Mouse (Mus musculus) erythroblast, embryonic 14.5 days (primary cell): ENCODE data around the gene Tigar. TPM values are rescaled to one million over a fixed set of nuclear protein-coding genes. Genes with fewer than 3 reads are reported as not detected.

Experiments used
- H3K27me3 ChIP-seq: 2 replicates; pipeline ENCODE4 v1.6.1; 2012; ENCODE audit warnings: inconsistent platforms; ENCODE audit not compliant: control insufficient read depth
- H3K36me3 ChIP-seq: 2 replicates; pipeline ENCODE4 v1.6.1; 2012; ENCODE audit warnings: mild to moderate bottlenecking, inconsistent platforms; ENCODE audit not compliant: control insufficient read depth
- H3K4me1 ChIP-seq: 2 replicates; pipeline ENCODE4 v1.6.1; 2012; ENCODE audit warnings: inconsistent platforms; ENCODE audit not compliant: control insufficient read depth
- H3K4me3 ChIP-seq: replicated peaks from 2 replicates; pipeline ENCODE3; 2012; ENCODE audit warnings: moderate library complexity, mild to moderate bottlenecking, inconsistent platforms
- H3K9me3 ChIP-seq: 2 replicates; pipeline ENCODE4 v1.6.1; 2012; ENCODE audit warnings: low read length, inconsistent platforms, mixed read lengths; ENCODE audit not compliant: control insufficient read depth
- GATA1 ChIP-seq: IDR thresholded peaks from 2 replicates; pipeline ENCODE4 v1.6.1; 2012; ENCODE audit warnings: low read length, inconsistent platforms, mixed read lengths
- TAL1 ChIP-seq: IDR thresholded peaks from 3 replicates; pipeline ENCODE4 v1.6.1; 2012; ENCODE audit warnings: low read length, inconsistent platforms, mixed read lengths
- polyA plus RNA-seq: library from polyadenylated mRNA; stranded (reverse); fragments of >175 nt; gene quantifications from 2 replicates; pipeline ENCODE4 v1.2.3, GENCODE M21; 2012

Tigar gene
- polyA plus RNA-seq, 1 experiment: not detected

DNA sequence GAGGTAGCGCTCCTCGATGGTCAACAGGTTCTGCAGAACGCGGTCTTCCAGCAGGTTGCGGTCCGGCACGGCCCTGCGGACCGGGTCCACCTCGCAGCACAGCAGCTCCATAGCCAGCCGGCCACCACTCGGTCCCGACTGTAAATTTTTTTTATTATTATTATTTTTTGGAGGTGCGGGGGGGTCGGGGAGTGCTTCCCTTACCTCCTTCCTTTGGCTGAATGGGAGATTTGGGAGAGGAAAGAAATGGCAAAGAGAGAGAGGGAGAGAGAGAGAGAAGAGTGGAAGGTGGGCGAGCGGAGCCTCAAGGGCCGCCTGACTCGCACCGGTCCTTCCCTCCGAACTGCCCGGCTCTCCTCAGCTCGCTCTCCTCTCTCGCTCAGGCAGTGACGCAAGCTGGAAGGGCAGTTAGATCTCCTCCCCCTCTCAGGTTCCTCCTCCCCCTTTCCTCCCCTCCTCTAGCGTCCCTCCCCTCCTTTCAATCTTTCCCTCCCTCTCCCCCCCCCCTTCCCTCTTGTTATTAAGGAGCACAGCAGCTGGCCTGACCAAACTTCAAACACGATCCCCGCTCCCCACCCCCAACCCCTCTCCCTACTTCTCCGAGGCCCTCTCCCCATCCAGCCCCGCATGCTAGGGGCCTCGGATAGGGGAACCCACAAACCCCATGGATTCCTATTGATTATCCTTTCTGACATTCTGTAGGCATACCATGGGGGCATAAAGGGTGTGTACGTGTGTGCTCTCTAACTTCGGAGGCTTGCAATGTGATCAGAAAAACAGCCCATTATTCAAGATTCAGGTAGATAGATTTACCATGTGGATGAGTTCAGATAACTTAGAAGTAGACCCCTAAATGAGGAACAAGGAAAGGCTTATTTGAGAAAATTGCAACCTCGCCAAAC, 41.6 kb upstream of the Tigar start:
- H3K4me3 ChIP-seq: peak overlapping the region; percentile 63
- peaks cover 43% of the 10 kb centered on the region for H3K4me1 ChIP-seq
- no peaks in the 10 kb centered on the region for H3K36me3 ChIP-seq
- H3K27me3 ChIP-seq: peaks cover 85% of the 10 kb centered on the region
- H3K9me3 ChIP-seq: peaks cover 12% of the 10 kb centered on the region; the same call in 1 of the 2 replicates
- TF ChIP-seq GATA1 (no peak), TAL1 (no peak)

DNA sequence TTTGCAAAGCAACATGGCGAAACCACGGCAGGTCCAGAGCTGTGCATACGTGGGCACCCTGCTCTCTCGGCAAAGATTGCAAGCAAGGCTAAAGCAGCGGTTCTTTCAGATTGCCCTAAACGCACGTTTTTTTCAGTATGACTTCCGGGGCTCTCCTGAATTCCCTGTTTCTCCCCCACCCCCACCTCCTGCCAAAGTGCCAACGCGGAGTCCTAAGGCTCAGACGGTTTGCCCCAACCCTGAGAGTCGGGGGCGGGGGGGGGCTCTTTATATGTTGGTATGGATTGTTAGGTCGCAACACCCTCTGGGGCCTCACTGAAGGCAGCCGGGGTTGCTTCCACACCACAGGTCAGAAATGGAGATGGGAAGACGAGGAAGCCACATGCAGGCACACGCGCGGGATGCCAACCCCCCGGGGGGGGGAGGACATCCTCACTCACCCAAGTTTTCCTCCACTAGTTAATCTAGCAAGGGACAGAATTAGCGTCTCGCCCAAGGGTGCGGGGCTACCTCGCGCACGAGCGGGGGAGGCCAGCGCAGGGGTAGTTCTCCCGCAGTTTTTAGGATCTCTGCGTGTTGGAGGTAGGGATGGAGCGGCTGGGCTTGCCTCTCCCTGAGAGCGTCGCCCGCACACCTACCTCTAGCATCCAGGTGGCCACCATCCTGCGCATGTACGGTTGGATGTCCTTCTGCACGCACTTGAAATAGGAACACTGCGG, 40.7 kb upstream of the Tigar start:
- Histone ChIP-seq H3K4me3 (peak overlapping the region; percentile 63), H3K4me1 (peaks cover 50% of the 10 kb centered on the region), H3K9me3 (peaks cover 12% of the 10 kb centered on the region; the same call in 1 of the 2 replicates), H3K36me3 (no peaks in the 10 kb centered on the region), H3K27me3 (peaks cover 78% of the 10 kb centered on the region)
- TF ChIP-seq TAL1: no peak
- TF ChIP-seq GATA1: no peak

DNA sequence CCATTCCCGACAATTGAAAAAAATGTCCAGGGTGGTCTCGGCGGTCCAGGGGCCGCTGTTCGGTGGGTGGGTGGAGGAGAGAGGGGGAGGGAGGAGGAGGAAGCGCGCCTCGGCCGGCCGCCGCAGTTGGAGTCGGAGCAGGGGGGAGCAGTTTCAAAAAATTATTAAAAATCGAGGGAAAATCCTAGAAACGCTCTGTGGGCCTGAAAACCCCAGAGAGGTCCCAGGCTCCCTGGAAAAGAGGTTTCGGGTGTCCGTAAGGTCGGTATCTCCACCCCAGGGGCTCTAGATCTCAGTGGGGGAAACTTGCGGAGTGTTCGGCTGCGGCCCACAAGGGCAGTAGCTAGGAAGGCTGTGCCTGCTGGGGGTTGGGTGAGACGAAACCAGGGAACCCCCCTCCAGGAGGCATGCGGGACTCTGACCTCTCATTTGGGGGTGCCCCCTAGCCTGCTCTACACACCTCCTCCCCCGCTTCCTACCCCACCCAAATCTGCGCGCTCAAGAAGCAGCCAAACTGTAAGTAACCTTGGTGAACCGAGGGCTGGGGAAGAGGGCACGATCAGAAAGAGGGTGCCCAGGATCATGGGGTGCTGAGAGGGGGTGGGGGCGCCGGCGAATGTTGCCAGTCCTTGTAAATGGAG, 40.1 kb upstream of the Tigar start:
- Histone ChIP-seq H3K36me3 (no peaks in the 10 kb centered on the region), H3K9me3 (peaks cover 12% of the 10 kb centered on the region; the same call in 1 of the 2 replicates), H3K4me3 (peak overlapping the region; percentile 63), H3K27me3 (peaks cover 71% of the 10 kb centered on the region), H3K4me1 (peaks cover 50% of the 10 kb centered on the region)
- TF ChIP-seq TAL1 (no peak), GATA1 (no peak)

DNA sequence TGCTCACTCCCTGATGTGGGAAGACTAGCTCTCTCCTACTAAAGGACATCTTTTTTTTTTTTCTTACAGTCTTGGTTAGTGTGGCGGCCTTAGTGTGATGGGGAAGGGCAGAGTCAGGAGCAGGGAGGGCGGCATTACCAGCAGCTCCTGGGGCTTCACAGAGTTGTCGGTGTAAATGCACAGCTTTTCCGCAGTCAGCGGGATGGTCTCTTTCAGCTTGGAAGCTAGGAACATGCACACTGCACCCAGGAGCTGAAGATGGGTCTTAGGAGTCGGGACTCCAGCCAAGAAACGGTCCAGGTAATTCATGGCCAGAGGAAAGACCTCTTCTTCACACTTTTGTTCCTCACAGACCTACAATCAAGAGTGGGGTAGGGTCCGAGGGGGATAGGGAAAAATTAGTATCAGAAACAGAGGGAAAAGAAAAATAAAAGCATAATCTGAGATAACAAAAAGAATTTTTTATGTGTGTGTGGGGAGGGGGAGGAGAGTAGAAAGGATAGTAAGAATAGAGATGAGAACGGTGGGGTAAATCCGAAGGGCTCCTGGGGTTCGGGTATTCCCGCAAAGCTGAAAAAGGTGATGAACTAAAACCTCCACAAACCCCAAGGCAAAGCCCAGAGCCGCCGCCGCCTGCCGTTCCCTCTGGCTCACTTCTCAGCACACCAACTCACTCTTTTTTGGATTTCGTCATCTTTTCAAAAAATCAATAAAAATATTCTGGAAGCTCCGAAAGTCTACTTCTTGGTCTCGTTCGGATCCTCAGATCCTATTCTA, 39.4 kb upstream of the Tigar start:
- H3K9me3 ChIP-seq: peaks cover 8% of the 10 kb centered on the region; the same call in 1 of the 2 replicates
- peaks cover 64% of the 10 kb centered on the region for H3K27me3 ChIP-seq
- H3K36me3 ChIP-seq: no peaks in the 10 kb centered on the region
- H3K4me3 ChIP-seq: peak overlapping the region; percentile 63
- H3K4me1 ChIP-seq: peaks cover 46% of the 10 kb centered on the region
- TF ChIP-seq TAL1 (no peak), GATA1 (no peak)

DNA sequence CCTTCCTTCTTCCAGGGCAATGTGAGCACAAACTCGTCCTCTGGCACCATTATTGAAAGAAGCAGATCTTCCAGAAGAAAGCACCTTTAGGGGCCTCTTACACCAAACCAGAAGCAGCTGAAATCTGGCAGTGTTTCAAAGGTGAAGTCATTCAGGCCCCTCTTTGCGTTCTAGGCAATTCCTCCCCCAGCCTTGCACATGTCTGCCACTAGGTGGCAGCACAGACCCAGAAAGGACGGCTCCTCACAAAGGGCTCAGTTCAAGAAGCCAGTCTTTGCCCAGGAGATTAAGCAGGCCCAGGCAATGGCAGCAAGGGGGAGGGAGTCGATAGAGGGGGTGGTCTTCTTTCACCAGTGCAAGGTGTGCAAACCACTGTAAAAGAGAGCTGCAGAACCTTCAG, 38.3 kb upstream of the Tigar start:
- H3K27me3 ChIP-seq: peaks cover 54% of the 10 kb centered on the region
- no peaks in the 10 kb centered on the region for H3K36me3 ChIP-seq
- no peak for TF ChIP-seq TAL1
- no peak for TF ChIP-seq GATA1
- no peak overlapping the region for H3K4me3 ChIP-seq
- peaks cover 47% of the 10 kb centered on the region for H3K4me1 ChIP-seq
- H3K9me3 ChIP-seq: peaks cover 6% of the 10 kb centered on the region; the same call in 1 of the 2 replicates

DNA sequence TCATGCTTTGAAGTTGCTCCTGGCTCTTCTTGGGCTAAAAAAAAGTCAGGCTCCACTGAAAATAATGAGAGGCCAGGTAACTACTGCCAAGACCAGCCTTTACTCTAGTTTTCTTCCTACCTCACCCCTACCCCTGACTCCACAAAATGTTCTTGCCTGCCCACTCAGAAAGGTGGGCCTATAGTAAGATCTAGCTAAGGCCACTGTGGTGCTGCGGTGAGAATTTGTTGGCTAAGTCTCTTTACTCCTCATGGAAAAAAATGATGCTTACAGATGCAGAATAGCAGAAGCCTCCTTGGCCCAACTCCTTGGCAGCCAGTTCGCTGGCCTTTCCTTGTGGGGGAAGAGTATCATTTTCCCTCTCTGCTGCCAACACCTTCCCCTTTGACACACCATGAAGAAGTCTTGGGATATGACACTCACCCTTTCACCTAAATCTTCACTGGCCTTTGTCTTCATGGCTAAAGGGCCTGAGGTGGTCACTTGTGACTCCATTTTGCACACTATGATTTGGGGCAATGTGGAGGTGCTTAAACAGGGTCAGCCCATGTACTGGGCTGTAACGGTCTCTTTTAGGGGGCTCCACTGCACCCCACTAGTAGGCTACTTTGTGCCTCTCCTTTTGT, 37.1 kb upstream of the Tigar start:
- Histone ChIP-seq H3K4me1 (peaks cover 40% of the 10 kb centered on the region), H3K27me3 (peaks cover 41% of the 10 kb centered on the region), H3K9me3 (peaks cover 6% of the 10 kb centered on the region; the same call in 1 of the 2 replicates), H3K36me3 (no peaks in the 10 kb centered on the region), H3K4me3 (no peak overlapping the region)
- no peak for TF ChIP-seq GATA1
- TF ChIP-seq TAL1: no peak

DNA sequence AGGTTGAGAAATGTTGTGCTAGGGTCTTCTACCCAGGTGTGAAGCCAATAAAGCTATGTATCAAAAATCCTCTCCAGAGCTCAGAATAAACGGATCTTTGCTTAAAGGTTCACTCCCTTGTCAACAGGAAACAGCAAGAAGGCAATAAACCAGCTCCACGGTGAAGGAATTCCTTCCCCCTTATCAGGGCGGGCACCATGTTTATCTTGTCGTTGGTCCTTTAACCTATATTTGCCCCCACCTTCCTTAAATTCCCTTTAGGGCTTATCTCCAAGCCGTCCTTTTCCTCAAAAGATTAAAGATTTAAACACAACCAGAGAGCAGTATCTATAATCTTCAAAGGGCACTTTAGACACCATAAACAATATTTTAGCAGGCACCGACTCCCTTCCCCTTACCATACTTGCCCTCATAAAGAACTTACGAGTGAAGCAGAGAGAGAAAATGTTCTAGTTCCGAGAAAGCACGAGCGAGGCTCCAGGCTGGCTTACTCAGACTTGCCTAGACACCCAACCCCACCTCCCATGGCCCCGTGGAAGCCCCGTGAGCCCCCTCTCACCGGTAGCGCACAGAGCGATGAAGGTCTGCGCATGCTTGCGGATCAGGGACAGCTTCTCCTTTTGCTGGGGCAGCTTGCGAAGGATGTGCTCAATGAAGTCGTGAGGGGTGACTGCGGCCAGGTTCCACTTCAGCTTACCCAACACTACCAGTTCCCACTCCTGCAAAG, 36.3 kb upstream of the Tigar start:
- Histone ChIP-seq H3K4me3 (no peak overlapping the region), H3K36me3 (no peaks in the 10 kb centered on the region), H3K9me3 (peaks cover 6% of the 10 kb centered on the region; the same call in 1 of the 2 replicates), H3K27me3 (peaks cover 33% of the 10 kb centered on the region), H3K4me1 (peaks cover 34% of the 10 kb centered on the region)
- TF ChIP-seq TAL1 (no peak), GATA1 (no peak)
